Mouse (Mus musculus) layer of hippocampus, adult 18-20 months (tissue): ENCODE measurements around the gene Krtcap3. TPM values are rescaled to one million over a fixed set of nuclear protein-coding genes. Genes with fewer than 3 reads are reported as not detected.

Experiments
- DNase-seq, 2 experiments: peaks; one replicate each; pipeline ENCODE4 v3.0.0; 2022; ENCODE audit warnings: low spot score in 2 of 2
- total RNA-seq, 2 experiments: library from RNA; stranded (reverse); gene quantifications; 2 replicates each; pipeline ENCODE4 v1.2.3; 2021

Gene Krtcap3
- total RNA-seq, 2 experiments from 2014 or later, result 2.2 to 4.0 TPM

DNA sequence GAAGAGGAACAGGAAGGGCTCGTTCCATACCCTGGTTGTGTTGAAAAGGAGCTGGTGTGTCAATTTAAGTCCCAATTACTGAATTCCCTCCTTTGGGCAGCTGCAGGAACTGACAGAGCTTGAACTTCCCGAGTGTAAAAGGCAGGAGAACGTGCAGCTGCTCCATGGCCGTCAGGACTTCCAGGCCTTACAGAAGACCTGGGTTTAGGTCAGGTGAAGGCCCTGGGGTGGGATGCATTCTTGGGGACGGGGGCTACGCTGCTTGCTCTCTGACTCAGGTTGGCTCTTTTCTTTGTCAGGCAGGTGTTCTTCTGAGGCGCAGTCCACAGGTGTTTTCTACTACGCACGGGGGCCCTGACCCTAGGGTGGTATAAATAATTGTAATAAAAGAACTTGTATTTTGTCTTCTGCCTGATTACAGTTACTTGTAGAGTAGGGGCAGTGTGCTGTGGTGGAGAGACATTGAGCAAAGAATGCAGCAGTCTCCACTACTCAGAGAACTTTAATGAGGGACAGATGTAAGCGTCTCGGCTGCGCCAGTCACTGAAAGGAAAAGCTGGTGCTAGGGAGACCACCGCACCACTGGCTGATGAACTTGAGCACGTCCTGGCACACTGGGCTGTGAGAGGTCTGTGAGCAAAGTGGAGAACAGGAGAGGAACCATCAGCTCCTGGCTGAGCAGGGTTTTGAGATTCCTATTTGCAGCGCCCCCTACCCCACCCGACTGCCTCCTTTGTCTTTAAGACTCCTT lies 1.5 kb downstream of the Krtcap3 start:
- no peak for DNase-seq

DNA sequence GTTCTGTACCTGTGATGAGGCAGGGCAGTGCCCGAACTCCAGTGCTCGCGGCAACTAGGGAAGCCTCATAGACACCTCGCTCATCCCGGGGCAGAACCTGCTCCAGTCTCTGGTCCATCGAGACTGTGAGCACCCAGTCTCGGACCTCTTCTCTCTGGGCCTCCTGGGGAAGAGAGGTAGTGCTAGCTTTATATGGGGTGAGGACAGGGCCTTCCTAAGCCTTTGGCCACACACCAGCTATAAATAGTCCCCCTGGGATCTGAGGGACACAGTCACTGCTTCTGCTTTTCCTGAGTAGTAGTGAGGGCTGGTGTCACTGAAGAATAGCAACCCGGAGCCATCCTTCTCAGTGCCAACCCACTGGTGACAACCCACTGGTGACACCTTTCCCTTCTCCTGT lies 2.3 kb downstream of the Krtcap3 start:
- no peak for DNase-seq

DNA sequence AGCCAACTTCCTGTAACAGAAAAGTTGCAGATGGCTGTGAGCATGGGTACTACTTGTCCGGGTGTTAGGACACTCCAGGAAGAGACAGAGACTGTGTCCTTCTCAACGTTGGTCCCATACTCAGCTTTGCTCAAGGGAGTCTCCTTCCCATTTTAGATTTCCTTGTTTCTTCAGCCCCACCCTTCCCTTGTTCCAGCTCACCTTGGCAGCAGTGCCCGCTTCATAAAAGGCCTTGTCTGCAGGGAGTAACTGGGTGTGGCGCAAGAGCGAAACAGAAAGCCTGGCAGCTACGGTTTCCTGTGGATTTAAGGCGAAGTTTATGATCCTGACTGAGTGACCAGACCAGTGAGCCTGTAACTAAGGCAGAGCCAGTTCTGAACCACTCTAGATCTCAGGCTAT lies 3.0 kb downstream of the Krtcap3 start:
- no peak for DNase-seq

DNA sequence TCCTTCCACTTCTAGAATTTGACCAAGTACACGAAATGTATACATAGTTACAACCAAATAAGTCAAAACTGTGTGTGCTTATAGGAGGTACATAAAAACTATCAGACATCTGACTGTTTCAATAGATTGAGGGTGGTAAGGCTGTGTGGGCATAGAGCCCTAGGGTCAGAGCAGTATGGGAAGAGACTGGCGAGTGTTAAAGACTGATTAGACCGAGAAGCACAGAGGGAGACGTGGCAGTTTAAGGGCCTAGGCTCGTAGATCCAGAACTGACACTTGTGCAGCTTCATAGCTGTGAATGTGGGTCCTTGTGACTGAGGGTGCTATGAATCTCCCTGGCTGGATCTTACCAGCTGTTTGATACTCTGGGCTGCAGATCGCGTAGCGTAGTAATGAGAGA lies 3.4 kb downstream of the Krtcap3 start:
- DNase-seq, result no peak

DNA sequence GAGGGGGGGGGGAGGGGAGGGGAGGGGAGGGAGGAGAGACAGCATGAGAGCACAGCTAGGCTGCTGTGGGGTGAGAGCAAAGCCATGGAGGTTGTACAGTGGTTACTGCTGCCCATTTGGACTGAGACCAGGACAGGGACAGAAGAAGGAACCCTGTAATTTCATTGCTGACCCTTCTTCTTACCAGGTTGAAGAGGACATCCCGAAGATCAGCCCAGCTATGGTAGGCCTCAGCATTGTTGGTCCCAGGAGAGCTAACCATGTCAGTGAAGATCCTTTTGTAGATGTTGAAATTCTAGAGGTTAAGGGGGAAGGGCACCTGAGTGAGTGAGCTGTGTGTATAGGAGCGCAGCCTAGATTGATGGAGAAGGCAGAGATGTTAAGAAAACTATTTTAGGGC lies 3.9 kb downstream of the Krtcap3 start:
- no peak for DNase-seq

DNA sequence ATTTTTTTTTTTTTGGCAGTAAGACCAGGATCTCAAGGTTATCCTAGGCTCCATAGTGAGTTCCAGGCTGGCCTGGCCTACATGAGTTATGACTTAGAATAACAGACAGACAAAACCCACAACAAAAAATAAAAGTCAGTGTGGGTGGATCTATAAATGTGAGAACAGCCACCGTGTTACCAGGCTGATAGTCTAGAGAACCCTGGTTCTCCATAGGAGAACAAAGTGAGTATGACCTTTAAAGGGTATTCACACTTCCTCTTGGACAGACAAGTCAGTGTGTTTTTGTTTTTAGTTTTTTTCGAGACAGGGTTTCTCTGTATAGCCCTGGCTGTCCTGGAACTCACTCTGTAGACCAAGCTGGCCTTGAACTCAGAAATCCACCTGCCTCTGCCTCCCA lies 4.5 kb downstream of the Krtcap3 start:
- DNase-seq, result no peak

DNA sequence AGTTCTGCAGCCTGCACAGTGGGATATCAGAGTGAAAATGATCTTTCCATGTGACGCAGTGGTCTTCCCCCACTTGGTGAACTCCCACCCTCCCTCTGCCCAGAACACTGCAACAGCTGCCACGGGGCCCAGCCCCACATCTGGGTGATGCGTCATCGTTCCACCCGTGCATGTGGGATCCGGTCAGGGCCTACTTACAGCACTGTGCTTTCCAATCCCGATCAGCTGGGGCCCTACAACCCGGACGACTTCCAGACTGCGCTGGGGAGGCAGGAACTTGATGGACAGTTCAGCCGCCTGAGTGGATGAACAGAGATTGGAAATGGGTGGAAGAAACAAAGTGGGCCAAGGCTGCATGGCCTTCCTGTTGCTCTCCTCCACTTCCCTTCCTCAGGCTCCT lies 6.1 kb downstream of the Krtcap3 start:
- DNase-seq, result no peak

DNA sequence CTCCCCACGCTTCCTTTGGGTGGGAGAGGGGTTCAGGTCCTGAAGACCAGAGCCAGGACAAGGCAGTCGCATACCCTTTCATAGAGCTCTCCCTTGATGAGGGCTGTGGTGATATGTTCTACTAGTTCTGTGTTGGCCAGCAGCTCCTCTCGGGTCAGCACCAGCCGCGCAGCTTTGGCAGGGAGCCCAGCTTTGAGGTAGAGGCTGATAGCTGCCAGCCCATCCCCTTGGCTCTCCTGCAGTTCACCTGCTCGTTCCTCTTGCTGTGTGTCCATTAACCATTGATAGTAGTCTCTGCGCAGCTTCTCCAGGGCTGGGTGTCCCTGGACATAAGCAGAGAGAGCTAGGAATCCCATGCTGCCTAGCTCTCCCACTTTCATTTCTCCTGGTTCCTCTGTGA lies 14.6 kb downstream of the Krtcap3 start:
- DNase-seq, result no peak

DNA sequence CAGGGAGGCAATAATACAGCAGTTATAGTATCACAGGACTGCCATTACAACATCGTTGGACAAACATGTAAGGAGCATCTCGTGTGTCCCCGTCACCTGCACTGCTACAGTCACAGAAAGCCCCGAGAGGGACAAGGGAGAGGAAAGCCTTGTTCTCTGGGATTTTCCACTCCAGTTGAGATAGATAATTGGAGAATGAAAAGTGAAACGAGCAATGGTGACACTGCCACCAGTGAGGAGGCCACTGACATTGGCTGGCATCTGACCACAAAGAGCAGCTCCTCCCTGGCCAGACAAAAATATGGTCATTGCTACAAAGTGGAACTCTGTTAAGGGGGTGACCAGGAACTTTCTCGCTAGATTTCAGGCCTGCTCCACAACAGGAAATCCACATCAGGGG lies 16.2 kb downstream of the Krtcap3 start:
- no peak for DNase-seq

DNA sequence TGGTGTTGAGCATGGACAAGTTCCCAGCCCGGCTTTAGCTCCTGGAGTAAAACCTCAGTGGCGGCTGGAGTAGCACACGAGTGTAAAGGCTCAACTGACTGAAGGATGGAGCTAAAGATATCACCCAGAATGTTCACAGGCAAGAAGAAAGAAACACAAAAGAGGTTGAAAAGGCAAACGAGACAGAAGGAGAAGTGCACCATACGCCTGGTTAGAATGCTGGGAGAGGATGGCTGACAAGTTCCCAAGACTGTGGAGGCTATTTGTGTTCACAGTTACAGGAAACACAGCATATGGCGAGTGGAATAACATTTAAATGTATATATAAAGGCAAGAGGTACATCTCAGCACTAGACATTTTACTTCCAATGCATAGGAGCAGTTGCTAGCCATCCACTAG lies 21.5 kb downstream of the Krtcap3 start:
- DNase-seq, result no peak

DNA sequence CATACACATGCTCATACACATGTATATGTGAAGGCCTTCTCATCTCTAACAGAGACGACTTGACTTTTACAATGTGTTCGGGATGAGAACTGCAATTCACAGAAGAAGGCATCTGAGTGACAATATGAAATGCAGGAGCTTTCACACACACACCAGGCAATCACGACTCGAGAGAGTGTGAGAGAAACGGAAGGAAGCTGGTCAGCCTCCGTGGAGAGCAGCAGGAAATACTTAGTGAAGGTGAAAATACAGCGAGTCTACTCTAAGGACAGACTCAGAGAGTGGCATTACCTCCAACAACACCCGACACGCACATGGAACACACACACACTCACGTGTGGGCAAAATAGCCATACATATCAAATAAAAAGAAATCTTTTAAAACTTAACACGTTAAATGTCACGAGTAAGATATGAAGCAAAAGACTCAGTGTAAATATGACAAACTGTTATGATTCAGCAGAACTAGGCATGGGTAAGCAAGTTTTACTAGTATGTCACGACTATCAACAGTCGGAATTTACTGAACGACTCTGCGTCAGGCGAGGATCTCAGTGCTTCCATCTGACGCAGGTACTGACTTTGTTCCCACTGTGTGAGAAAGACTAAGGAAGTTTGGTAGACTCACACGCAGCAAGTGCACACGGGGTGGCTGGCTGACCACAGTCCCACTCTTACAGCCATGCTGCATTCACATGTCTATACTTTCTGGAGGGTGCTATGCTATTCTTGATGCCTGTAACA lies 27.9 kb downstream of the Krtcap3 start:
- DNase-seq, result no peak

DNA sequence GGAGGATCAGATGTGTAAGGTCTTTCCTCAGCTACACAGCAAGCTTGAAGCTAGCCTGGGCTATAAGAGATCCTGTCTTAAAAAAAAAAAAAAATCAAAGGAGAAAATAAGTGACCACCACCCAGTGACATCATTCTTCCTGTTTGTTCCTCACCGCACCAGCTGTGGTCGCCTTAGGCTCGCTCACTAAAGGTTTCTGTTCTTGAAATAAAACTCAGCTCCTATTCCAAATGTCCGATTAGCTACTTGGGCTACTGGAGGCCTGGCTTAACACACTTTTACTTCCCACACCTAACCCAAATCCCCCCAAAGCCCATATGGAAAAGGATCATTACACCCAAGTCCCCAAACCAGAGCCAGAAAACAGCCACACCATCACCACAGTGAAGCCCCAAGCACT lies 36.7 kb downstream of the Krtcap3 start:
- DNase-seq, result no peak

DNA sequence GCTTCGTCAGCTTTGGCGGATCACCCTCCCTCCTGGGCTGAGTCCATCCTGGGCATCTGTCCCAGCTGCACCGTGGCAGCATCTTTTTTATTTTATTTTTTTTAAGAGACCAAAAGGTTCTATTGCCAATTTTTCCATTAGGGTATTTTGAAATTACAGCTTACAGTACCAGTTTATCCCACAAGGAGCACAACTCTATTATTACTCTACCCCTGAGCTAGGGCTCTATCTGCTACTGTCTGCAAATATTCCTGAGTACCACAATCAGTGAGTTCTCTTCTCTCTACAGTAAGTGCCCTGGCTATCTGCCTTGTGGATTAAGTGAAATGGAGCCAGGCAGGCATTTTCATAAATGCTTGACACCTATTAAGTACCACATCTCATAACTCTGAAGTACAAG lies 37.2 kb downstream of the Krtcap3 start:
- DNase-seq, result no peak

DNA sequence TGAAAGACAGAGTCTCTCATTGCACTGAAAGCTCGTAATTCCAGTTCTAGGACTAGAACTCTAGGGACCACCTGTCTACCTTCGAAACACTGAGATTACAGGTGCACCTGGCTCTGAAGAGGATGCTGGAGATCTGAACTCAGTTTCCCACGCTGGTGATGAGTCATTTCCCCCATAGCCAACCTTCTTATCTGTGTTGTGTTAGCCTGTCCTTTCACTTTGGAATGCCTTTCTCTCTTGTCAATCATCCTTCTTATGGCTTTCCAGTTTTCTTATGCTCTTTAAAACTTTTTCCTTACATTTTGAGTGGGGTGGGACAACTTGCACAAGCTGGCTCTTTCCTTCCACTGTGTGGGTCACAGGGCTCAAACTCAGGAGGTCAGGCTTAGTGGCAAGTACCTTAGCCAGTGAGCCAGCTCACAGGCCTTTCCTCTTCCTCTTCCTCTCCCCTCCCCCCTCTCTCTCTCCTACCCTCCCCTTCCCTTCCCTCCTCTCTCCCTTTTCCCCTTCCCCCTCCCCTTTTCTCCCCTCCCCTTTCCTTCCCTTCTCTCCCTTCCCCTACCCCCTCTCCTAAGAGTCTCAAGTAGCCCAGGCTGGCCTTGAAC lies 38.2 kb downstream of the Krtcap3 start:
- DNase-seq, result no peak

DNA sequence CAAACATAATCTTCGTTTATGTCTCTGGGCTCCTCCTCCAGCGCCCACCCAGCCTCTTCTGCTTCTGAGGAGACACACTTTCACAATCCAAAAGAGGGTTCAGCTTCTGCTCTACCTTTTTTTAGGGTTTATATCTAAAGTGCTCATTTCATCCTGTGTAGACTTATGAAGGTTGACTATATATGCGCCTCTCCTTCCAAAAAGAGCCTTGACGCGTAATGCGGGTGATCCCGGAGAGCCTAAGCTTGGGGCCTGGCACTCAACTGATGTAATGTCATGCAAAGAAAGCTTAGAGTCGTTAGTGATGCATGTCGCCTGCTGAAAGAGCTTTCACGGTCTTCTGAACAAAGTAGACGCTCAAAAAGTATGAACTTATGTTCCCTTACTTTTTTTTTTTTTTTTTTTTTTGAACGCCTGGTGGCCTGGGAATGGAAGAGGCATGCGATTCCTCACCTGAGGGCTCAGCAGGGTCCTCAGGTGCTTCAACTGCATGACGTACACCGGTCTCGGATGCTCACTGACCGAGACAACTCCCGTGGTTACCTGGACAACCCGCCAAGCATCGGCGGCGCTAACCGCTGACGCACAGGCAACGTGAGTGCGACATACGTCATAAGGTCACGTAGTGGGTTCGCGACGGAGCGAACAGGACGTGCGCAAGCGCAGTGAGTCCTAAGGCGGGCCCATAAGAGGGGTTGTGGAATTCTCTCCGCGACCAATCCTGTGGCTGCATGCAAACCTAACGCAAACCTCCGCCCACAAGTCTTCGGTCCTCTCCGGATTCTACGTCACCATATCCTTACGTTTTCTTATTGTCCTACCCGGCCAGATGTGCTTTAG lies 39.2 kb downstream of the Krtcap3 start, which contains the start of gene Ift172:
Gene Ift172, minus strand, starts transcription at position 596 of the 840 bp plus-strand sequence.
- peak; percentile 94 to 98 for DNase-seq

DNA sequence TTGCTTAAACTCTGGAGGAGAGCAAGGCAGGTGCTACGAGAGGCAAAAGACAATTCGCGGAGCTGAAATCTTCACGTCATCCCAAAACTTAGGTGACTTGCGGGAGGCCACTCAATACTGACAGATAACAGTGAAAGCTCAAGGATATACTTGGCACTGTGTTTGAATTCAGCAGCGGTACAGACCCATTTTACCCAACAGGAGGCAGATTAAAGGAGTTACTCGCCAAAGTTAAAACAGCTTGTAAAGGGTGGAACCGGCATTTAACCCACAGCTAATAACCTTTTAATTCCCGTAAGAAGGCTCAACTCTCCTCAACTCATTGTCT lies 39.8 kb downstream of the Krtcap3 start:
- DNase-seq, result no peak

DNA sequence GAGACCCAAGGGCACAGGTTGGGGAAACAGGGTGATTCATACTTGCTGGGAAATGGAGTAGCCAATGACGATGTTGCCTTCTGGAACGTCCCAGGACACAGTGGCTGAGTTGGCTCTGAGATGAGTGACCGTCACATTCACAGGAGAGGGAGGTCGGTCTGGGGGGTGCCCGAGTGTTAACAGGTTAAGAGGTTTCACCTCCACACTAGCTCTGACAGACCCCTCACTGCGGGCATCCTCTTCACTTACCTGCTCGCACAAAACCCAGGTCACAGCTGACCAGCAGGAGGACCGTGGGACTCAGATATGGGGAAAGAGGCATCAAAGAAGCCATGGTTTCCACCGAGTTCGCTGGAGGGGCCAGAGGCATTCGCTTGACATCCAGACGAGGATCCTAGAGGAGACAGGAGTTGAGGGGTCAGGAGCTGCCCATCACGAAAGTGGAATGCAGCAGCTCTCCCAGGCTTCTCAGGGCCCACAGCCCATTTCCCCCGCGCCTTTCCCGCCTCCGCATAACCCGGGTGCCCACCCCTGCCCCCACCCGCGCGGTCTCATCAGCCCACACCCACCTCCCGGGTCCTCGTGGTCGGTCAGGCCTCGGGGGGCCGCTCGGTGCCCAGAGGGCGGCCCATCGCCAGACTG lies 43.6 kb downstream of the Krtcap3 start:
- DNase-seq, result no peak

DNA sequence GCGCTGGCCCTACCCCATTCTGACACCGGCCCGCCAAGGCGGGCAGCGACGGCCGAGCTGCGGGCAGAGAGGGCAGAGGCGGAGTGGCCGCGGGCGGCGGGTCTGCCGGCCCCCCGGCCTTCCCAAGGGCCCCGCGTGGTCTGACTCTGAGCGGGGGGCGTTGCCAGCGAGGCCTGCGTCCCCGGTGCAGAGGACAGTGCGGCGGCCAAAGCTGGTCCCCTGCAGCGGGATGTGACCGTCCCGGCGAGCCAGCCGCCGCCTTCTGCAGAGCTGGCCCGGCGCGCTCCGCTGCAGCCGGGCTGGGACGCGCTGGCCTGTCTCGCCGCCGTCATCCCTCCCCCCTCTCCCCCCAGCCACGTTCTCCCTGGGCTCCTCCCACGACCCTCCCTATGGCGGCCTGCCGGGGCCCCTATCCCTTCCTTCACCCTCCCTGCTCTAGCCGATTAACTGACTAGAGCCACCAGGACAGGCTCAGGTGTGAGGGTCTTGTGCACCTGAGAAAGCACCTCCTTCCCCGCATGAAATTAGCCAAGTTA lies 44.2 kb downstream of the Krtcap3 start, which contains the start of gene Fndc4:
Gene Fndc4, minus strand, starts transcription at position 475 of the 536 bp plus-strand sequence.
- peak; percentile 39 to 57 for DNase-seq

DNA sequence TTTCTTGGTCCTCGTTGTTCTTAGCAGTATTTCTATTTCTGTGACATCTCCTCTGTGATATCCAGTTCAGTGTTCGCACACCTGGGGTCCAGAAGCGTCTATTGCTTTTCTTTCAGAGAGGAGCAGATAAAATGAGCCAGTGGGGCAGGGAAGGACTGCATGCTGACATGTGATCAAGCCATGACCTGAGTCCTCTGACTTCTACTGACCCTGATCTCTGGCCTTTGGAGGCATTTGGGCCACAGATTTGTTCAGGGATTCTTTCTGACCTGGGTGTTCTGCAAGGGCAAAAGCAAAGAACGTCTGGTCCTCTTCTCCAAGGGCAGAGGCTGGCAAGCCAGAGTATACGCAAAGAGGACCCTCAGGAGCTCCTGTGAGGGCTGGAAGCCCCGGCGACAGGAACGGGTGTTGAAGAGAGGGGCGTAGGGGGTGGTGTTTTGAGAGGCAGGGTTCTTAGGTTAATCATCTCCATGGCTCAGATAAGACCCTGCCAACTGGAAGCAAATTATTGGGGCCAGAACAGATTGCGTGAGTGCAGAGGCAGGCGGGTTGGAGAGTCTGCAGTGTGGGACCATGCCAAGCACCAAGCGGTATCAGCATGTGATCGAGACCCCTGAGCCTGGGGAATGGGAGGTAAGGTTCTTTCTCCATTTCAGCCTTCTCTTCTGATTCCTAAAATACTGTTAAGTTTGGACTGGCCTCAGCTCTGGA lies 45.7 kb downstream of the Krtcap3 start, which contains the start of gene Gckr:
Gene Gckr, plus strand, starts transcription at position 397 of the 711 bp plus-strand sequence.
- DNase-seq, result no peak

DNA sequence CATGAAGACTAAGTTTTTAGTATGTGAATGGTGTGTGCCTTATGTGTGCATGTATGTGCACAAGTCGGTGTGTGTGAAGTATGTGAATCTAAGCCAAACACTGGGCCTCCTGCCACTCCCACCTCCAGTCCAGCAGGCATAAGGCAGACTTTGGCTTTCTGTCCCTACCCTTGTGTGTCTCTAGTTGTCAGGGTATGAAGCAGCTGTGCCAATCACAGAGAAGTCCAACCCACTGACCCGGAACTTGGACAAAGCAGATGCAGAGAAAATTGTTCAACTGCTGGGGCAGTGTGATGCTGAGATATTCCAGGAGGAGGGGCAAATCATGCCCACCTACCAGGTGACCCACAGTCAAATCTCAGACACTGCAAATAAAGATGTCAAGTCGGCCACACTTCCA lies 46.5 kb downstream of the Krtcap3 start:
- no peak for DNase-seq
